Mouse (Mus musculus) thymus, postnatal 0 days (tissue): ENCODE results near the gene Suz12. TPM values are rescaled to one million over a fixed set of nuclear protein-coding genes. Genes with fewer than 3 reads are reported as not detected.
A peak's percentile ranks its signal among the peaks of the same experiment; 100 is the strongest.
"Not testable (repeated sequence)": the region's sequence is repeated elsewhere in the genome, so short reads cannot be mapped to it uniquely, and the experiment has no call there.

Experiments
- DNase-seq: peaks from one replicate; pipeline ENCODE4 v3.0.0-alpha.2; 2015; ENCODE audit warnings: low spot score
- polyA plus RNA-seq: library from polyadenylated mRNA; unstranded; fragments of >200 nt; fragmentation: Nextera tagmentation; extraction: Ambion mirVana; gene quantifications from 2 replicates; pipeline ENCODE4 v1.2.1, GENCODE M21; 2015

Suz12 gene
- polyA plus RNA-seq, 1 experiment from 2014 or later: 44.3 TPM

DNA sequence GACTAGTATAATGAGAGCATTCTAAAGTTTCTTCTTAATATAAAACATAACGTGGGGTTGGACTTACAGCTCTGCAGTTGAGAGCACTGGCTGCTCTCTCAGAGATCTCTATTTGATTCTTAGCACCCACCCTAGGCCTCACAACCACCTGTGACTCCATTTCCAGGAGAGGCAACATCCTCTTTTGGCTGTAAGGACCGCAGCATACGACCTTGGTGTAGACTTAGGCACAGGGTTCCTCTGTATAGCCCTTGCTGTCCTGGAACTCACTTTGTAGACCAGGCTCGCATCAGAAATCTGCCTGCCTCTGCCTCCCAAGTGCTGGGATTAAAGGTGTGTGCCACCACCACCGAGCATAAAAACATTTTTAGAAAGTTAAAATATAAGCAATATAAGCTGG lies 1.3 kb upstream of the Suz12 start:
- DNase-seq: no peak

DNA sequence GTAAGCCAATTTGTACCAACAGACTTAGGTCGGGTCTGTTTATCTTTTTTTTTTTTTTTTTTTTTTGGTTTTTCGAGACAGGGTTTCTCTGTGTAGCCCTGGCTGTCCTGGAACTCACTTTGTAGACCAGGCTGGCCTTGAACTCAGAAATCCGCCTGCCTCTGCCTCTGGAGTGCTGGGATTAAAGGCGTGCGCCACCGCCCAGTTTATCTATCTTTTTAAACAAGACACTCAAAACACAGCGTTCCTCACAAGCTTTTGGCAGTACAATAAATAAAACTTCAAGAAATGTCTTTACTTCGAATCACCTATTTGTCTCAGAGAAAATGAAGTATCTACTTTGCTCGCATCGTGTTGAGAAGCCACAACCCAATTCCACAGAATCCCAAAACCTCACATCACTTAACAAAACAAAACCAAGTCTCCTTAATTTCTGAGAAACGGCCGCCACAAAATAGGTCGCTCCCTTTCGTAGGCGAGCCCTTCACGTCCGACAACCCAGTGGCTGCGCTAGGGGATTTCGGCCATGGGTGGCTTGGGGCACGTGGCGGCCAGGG lies 793 bp upstream of the Suz12 start:
- no peak for DNase-seq

DNA sequence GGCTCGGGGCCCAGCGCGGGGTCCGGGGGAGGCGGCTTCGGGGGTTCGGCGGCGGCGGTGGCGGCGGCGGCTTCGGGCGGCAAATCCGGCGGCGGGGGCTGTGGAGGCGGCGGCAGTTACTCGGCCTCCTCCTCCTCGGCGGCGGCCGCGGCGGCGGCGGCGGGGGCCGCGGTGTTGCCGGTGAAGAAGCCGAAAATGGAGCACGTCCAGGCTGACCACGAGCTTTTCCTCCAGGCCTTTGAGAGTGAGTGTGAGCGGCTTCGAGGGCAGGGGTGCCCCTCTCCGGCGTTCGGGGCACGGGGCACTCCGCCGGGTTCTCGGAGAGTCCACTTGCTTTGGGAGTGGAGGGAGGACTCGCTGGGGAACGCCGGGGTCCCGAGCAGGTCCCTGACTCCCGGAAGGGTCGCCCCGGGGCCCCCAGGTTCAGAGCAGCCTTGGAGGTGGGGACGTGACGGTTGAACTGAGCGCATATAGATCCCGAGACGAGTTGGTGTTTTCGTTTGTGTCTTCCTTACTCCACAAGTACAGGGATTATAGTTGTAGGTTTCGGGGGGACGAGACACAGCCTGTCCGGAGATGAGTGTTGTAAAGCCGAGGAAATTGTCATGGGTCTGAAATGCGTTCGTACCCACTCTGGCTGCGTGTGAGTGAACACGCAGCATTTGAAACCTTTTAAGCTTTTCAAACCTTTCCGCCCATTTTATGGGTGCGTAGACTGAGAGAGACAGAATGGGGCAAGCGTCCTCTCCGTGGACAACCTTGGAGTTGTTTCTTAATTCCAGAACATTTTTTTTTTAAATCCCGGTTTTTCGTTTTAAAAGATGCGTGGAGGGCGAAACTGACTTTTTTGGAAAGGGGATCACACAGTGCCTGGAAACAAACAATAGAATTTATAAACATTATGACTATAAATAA lies 707 bp downstream of the Suz12 start:
- peak; percentile 50 for DNase-seq

DNA sequence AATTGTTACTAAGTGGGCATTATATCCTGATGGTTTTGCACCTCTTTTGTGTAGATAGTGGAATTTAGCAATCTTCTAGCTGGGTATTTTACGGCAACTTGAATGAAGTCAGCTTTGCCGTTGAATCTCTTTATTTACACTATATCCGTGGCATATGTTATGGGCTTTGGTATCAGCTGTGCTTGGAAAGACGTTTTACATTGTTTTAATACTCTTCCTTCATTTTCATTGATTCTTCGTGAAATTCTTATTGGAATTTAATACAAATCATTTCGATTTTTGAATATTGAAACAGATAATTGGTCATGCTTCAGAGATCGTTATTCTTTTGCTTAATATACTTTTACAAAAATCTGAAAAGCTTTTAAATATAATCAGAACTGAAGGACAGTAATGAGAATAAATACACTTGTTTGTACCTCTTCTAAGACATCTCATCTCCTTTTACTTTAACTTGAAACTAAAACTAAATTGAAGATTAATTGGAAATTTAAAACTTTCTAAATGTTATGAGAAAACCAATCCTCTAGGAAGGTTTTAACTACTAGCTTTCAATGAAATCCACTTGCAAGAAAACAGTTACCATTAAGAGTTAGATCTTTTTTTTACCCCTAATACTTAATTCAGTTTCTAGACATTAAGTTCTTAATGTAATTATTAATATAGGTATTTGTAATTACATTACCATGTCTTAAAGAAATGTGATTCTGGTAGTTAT lies 1.5 kb downstream of the Suz12 start:
- DNase-seq: no peak

DNA sequence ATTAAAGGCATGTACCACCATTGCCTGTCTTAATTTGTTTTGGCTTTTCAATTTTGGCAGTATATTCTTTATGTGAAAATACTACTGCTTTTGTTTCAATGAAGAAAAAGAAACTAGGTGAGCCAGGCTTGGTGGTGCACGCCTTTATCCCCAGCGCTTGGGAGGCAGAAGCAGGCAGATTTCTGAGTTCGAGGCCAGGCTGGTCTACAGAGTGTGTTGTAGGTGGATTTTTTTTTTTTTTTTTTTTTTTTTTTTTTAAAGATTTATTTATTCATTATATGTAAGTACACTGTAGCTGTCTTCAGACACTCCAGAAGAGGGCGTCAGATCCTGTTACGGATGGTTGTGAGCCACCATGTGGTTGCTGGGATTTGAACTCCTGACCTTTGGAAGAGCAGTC lies 23.6 kb downstream of the Suz12 start:
- not testable (repeated sequence) for DNase-seq

DNA sequence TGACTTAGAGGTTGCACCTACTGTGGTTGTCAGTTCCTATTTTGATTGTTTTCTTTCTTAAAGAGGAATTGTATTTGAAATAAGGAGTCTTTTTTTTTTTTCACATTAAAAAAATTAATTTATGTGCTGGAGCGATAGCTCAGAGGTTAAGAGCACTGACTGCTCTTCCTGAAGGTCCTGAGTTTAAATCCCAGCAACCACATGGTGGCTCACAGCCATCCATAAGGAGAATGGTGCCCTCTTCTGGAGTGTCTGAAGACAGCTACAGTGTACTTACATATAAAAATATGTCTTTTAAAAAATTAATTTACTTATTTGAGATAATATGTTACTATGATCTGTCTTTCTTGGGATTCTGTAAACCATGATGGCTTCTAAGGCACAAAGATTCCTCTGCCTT lies 26.9 kb downstream of the Suz12 start:
- DNase-seq: no peak

DNA sequence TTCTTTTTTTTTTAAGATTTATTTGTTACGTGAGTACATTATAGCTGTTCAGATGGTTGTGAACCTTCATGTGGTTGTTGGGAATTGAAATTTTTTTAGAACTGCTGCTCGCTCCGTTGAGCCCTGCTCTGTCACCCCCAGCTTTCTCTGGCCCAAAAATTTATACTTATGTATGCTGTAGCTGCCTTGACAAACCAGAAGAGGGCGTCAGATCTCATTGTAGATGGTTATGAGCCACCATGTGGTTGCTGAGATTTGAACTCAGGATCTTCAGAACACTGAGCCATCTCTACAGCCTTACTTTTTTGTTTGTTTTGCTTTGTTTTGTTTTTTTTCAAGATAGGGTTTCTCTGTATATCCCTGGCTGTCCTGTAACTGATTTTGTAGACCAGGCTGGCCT lies 28.4 kb downstream of the Suz12 start:
- DNase-seq: no peak

DNA sequence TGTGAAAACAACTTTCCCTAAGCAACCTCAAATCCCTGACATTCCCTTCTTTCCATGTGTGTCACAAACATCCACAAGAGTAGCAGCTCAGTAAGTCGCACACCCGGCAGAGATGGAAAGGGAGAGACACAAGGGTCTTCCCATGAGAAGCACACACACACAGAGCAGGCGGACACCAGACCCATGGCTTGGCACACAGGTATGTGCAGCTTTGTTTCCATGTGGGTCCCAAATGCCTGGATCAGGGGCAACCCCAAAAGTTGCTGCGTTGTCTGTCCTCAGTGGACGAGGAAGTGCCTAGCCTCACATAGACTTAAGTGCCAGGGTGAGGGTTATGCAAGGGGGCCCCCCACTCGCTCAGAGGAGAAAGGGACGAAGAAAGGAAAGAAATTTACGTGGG lies 44.6 kb downstream of the Suz12 start:
- no peak for DNase-seq

DNA sequence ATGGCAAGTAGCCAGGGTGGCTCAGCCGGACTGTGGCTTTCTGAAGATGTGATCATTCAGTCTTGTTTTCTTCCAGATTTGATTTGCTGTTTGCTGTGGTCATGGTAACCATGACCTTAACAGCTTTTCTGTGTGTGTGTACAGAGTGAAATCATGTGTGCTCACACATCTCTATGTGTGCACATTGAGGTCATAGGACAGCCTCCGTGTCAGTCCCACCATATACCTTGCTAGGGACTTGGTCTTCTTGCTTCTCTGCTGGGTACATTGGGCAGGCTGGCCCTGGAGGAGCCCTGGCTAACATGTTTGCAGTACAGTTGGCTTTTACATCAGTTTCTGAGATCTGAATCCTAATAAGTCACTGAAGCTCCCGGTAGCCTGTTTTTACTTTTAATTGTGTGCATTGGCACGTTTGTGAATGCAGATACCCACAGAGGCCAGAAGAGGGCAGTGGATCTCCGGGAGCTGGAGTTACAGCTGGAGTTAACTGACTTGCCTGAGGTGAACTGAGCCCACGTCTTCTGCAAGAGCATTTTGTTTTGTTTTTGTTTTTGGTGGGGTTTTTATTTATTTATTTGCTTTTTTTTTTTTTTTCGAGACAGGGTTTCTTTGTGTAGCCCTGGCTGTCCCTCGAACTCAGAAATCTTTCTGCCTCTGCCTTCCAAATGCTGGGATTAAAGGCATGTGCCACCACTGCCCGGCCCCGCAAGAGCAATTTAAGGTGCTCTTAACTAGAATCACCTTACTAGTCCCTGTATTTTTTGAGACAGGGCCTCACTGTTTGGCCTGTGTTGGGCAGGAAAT lies 49.9 kb downstream of the Suz12 start:
- DNase-seq: peak; percentile 60

DNA sequence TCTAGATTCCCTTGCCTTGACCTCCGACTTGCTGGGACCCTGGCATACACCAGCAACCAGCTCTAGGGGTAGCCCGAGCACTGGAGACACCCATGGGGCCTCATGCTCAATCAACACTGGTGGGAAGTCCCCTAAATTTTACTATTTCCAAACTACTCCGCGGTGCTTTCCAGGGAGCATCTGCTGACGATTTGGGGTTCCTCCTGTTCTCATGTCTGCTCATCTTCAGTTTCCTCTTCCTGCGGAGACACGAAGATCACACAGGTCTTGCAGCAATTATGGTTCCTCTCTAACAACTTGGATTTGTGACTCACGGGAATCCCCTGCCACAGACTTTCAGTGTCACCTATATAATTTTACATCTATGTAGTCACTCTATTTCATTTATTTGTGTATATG lies 50.5 kb downstream of the Suz12 start:
- no peak for DNase-seq

DNA sequence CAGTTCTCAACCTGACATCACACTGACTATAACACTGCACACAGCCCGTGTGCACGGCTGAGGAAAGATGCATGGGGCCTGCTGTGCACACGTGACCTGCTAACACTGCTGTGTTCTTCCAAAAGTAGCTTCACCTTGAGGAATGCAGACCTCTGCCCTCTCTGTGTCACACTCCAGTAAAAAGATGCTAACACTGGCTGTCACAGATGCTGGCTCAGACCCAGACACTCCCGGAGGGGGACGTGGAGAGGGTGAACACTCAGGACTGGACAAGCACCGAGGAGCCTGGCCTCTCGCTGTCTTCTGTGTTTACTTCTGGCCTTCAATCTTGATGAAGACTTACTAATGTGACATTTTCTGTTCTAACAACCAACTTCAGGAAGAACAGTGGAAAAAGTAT lies 54.0 kb downstream of the Suz12 start:
- no peak for DNase-seq

DNA sequence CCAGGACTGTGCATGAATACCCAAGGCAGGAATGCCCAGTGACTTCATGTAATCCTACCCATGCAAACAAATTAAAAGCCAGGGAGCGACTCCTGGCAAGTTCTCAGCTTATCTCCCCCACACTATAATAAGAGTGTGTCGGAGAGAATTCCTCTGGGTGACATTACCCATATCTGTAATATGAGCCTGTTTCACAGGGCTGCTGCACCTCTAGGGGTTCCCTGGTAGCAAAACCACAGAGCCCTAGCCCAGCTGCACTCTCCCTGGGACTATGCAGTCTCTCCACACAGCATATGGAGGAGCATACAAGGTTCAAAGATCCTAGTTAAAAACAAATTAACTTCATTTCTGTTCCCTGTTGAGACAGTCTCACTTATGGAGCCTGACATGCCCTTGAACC lies 57.2 kb downstream of the Suz12 start:
- no peak for DNase-seq

DNA sequence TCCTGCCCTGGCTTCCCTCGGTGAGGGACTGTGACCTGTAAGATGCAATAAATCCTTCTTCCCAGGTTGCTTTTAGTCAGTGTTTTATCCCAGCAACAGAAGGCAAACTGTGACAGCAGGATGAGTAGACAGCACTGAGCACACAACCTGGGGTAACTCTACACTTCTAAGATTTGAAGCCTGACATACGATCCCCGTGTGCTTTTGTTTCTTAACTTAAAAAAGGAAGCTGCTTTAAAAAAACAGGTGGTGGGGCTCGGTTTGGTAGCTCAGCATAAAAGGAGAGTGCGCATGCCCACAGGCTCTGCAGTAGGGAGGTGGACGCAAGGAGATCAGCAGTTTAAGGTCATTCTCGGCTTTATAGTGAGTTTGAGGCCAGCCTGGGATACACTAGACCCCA lies 59.5 kb downstream of the Suz12 start:
- no peak for DNase-seq

DNA sequence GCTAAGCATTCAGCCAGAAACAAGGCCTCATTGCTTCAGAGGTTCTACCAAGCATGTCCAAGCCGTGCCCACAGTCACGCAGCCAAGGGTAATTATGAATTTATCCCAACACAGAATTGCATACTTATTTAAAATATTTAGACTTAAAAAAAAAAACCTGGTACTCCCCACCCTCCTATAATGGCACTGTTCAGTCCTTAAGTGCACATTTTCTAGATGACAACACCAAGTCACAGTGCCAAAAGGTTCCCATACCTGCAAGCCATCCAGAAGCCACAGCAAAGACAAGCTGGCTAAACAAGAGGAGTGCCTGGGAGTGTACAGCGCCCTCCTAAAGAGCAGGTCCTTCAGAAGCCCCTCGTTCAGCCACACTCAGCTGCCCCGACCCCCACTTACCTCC lies 60.3 kb downstream of the Suz12 start:
- DNase-seq: no peak

DNA sequence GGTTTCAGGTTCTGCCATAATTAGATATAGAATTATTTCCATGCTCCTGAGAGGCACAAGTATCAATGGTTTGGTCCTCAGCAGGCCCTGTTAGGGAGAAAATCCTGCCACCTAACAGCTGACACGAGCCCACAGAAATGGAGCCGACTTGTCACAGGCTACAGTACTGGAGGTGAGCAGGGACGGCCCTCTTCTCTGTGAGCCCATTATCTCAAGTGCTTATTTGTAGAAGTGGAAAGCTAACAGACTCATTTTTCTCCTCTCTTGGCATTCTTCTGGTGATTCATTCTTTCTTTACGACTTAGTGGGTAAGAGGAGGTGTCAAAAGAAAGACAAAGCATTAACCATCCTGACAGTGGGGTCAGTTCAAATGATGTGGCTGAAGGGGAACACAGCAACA lies 61.8 kb downstream of the Suz12 start:
- DNase-seq: no peak

DNA sequence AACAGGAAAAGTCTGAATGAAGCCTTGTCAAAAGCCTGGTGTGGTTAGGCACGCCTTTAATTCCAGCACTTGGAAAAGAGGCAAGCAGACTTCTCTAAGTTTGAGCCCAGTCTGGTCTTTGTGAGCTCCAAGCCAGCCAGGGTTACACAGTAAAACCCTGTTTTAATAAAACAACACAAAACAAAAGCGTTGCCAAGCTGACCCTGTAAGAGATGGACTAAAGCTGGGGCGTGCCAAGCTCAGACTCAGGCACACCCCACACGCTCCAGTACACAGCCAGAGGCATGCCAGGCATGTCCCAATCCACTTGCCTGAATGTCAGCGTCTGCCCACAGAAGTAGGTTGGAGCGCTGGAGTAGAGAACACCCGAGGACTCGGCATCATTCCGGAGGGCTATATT lies 63.2 kb downstream of the Suz12 start:
- no peak for DNase-seq

DNA sequence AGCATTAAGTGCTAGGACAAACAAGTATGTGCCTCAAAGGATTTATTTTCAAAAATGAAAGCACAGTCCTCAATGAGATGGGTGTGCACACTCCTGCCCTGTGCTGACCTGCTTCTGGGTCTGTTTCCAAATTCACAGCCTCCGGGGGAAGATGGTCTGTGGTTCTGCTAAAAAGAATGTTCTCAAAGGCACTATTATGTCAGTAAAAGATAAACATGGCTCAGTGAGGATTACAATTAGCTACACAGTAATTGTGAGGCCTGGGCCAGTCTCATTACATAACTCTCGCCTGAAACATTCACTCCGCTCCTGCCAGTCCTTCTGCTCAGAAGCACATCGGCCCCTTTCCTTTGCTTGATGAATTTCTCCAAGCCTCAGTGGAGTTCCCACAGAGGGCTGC lies 69.3 kb downstream of the Suz12 start:
- DNase-seq: no peak

DNA sequence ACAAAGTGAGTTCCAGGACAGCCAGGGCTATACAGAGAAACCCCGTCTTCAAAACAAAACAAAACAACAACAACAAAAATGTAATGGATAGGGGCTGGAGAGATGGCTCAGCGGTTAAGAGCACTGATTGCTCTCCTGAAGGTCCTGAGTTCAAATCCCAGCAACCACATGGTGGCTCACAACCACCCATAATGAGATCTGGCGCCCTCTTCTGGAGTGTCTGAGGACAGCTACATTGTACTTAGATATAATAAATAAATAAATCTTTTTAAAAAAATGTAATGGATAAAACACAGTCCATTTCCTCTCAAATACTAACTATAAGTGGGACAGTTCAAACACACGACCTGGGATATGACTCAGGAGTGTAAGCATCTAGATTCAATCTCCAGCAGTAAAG lies 73.5 kb downstream of the Suz12 start:
- not testable (repeated sequence) for DNase-seq

DNA sequence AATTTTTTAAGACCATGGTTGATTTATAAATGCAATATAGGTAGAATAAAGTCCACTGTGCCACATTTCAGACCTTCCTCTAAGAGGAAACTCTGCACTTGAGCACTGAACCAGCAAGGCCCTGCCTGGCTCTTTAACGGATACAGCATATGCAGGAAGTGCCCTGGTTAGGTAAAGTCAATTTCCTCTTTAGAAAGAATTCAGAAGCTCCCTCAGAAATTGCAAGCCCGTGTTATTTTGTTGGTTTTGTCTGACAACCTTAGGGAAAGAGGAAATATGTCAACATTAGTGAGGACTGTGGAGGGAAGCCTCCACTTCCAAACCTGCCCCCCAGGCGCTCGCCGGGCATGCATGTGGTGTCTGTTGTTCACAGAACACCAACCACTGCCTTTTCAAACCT lies 74.7 kb downstream of the Suz12 start:
- DNase-seq: peak; percentile 70

DNA sequence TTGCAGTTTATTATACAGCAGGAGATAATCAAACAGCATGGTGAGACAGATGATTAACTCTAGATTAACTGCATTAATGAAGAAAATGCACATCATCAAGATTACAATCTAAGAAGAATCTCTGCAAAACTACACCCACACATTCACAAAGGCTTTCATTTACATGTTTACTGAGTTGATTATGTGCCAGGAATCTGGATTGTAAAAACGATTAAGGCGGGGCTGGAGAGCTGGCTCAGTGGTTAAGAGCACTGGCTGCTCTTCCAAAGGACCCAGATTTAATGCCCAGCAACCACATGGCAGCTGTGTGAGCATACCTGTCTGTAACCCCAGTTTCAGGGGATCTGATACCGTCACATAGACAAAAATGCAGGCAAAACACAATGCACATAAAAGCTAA lies 76.9 kb downstream of the Suz12 start:
- no peak for DNase-seq

DNA sequence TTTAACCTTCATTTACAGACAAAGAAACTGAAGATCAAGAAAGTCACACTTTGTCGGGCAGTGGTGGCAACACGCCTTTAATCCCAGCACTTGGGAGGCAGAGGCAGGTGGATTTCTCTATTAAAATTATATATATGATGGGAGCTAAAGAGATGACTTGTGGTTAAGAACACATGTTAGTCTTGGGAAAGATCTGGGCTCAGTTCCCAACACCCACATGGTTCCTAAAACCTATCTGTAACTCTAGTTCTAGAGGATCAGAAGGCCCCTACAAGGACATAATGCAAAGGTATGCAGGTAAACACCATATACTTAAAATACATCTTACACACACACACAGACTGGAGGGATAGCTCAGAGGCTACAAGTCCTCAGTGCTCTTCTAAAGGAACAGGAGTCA lies 78.1 kb downstream of the Suz12 start:
- DNase-seq: no peak

DNA sequence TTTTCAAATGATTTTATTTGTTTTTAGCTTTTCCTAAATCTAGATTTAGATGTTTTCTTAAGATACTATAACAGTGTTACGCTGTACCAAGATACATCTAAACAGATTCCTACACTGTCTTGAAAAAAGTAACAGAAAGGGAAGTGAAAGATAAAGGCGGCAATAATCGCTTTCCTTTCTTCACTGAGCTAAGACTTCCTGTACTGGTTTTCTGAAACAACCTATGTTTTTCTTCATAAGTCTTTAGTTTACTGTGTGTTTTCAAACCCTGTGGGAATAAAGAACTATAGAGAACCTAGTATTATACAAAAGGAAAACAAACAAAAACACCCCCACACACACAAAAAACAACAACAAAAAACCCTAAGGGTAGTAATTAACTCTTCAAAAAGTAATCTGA lies 79.5 kb downstream of the Suz12 start:
- DNase-seq: peak; percentile 30
